Mouse (Mus musculus): Measurements from ENCODE around the gene Sstr4.

Gene Sstr4

DNA sequence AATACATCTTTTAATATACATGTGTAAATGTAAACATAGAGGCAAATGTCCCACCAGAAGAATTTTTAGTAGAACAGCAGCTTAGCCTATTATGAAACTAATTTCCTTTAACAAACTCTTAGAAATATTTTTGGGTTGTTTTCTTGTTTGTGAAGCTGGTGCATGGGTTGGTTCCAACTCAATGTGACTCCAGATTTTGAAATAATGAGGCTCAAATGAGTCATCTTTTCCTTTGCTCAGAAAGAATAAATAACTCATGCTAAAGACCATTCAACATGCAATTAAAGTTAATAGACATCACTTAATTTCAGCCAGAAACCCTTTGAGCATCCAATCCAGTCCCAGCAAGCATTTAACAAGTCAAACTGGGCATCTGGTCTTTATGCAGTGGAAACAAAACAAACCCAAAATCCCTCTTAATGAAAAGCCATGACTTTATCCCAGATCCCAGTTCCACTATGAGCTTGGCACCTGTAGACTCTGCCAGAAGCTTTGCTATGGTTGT lies 33.9 kb downstream of the Sstr4 start:
- DNase-seq (ENCODE audit: low spot score in 2 of 2), result no peak

DNA sequence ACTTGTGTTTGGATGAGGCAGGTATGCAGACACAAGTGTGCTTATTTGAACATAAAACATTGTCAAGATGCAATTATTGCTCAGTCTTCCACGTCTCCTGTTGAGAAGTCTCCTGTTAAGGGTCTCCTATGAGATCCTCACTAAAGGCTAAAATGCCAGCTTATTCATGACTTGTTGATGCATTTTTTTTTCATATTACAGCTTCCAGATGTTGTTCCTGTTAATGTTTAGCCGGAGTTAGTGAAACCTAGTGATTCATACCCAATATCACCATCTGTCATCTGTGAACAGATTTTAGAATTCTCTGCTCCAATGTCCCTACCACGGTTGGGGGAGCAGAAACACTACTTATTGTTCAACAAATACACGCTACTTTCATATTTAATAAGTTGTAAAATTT lies 35.8 kb downstream of the Sstr4 start:
- DNase-seq (ENCODE audit: low spot score in 2 of 2), result no peak

- DNase-seq (ENCODE audit: low spot score in 2 of 2), result no peak
These were observed 37.2 kb downstream of the Sstr4 start for GRCm38 (mm10) chr2:148432346-148432745.

DNA sequence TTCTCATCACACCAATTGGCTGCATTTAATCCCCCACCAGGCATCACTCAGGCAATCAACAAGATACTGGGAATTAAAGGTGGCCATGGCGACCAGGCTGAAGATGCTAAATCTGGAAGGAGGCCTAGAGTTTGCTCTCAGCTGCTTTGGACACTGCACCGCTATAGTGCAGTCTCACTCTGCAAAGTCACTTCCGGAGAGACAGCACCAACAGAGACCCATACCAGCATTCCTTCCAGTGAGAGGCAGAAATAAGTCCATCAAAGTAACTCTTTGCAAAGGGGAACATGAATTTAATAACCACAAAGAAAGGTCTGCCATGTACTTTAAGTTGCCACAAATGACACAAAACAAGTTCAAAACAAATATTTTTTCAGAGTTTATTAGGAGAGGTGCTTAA lies 41.1 kb downstream of the Sstr4 start:
- DNase-seq (ENCODE audit: low spot score in 2 of 2), result no peak

- no peak for DNase-seq (ENCODE audit: low spot score in 2 of 2)
These were observed 44.6 kb downstream of the Sstr4 start for GRCm38 (mm10) chr2:148439691-148440276.

DNA sequence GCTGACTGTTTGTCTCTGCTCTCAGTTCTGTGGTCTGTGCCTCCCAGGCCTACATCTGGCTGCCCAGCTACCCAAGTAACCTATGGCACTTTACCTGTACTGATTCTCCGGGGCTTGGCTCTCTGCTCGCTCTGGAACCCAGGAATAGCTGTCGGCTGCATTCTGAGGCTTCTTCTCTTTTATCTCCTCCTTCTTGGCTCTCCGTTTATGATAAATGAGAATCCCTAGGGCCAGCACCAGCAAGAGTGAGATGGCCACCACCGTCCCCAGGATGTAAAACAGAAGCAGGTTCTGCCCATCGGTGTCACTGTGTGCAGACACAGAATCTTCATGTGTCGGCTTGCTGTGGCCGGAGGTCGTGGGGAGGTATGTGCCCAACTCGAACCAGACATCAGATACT lies 46.3 kb downstream of the Sstr4 start:
- DNase-seq (ENCODE audit: low spot score in 2 of 2), result no peak

GRCm38 (mm10) chr2:148442172-148442571 lies 47.0 kb downstream of the Sstr4 start:
- no peak for DNase-seq (ENCODE audit: low spot score in 2 of 2)

GRCm38 (mm10) chr2:148442710-148443109 lies 47.6 kb downstream of the Sstr4 start:
- no peak for DNase-seq (ENCODE audit: low spot score in 2 of 2)

DNA sequence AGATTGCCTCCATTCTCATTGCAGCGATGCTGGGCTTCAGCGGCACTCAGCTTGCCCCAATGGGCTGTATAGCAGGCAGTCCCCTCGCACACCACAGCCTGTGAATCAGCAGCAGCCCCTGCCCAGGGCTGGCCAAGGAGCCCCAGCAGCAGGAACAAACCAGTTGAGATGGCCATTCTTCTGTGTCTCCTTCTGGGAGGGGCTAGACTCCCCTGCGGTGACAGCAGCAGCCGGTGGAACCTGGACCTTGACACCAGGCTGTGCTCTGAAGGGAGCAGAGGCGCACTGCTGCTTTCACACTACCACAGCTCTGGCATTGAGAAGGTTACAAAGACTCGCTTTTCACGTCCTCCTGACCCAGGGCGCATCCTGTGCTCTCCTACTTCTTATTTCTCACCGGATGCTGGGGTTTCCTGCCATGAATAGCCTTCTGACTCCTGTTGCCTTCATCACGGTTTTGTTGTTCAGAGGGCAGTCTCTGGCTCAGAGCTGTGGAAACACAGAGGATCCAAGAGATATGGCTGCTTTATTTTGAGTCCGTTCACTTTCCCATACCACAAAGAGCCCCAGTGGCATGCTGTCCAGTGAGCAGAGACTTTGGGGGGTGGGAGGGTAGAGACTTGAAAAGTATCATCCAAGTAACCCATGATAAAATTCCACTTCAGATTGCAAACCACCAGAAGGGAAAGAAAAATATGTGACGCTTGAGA lies 48.3 kb downstream of the Sstr4 start, which contains the start of gene Cd93:
TSS of gene Cd93 (minus strand) at position 315 of the 710 bp plus-strand sequence.
- DNase-seq (ENCODE audit: low spot score in 2 of 2), result no peak

GRCm38 (mm10) chr2:148444472-148444871 lies 49.3 kb downstream of the Sstr4 start:
- DNase-seq (ENCODE audit: low spot score in 2 of 2), result no peak

DNA sequence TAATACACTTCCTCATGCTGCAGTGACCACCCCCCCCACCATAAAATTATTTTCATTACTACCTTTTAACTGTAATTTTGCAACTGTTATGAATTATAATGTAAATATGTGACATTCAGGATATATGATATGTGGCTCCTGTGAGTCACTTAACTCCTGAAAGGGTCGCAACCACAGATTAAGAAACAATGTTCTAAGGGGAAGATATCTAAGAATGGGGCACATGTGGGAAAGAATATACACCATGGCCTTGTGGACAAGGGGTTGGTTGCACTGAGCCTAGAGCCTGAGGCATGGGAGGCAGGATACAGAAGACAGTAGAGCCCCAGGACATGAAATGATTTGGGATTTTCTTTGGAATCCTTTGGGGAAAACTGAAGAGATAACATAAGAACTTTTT lies 50.5 kb downstream of the Sstr4 start:
- no peak for DNase-seq (ENCODE audit: low spot score in 2 of 2)

Data from left cerebral cortex, adult 9 months (tissue).